Mouse (Mus musculus) lung, adult 2 months (tissue): ENCODE results near the gene Tmem135.

ENCODE experiments used
- CTCF ChIP-seq: fragments of 200-500 bp; IDR thresholded peaks from 2 replicates; pipeline ENCODE4 v1.5.1; 2011; ENCODE audit warnings: mild to moderate bottlenecking, low read length, control low read depth; ENCODE audit not compliant: insufficient read depth
- POLR2A ChIP-seq: fragments of 200-500 bp; IDR thresholded peaks from 2 replicates; pipeline ENCODE4 v1.6.1; 2011; ENCODE audit warnings: low read depth, mild to moderate bottlenecking, control low read depth, low read length, borderline replicate concordance; ENCODE audit errors: extremely low read depth

GRCm38 (mm10) chr7:89231200-89231790 is 172.7 kb downstream of the Tmem135 start:
- TF ChIP-seq POLR2A (no peak), CTCF (no peak)
